Mouse (Mus musculus) inflammation-experienced regulatory T-cells, adult 16 weeks (primary cell): ENCODE data around the gene Prss2. TPM values are rescaled to one million over a fixed set of nuclear protein-coding genes. Genes with fewer than 3 reads are reported as not detected.

Source experiments
- polyA plus RNA-seq: library from polyadenylated mRNA; unstranded; fragments of 100-300 nt; shearing (Covaris generic); gene quantifications from one replicate; pipeline ENCODE4 v1.2.1, GENCODE M21; 2017

The Prss2 gene
- polyA plus RNA-seq, result 1.7 TPM

DNA sequence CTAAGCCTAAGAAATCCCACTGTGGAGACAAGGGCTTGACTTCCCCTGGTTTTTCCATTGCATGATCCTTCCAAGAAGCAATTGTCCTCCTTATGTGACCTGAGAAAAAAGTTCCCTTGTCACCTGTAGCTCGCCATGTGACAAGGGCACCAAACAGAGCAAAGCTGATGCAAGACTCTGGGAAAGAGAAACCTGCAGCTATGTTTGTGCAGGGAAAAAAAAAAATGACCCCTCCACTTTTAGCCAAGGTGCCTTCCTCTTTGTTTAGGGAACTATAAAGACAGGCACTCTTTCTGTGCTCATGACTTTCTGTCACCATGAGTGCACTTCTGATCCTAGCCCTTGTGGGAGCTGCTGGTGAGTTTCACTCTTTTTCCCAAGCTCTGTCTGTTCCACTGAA is at the start of gene Prss2:
Gene Prss2 (plus strand): TSS at position 301 of the 400 bp plus-strand sequence.

Other genes starting within 250 kb of the Prss2 start
- not detected for gene Try4, start 219.5 kb upstream of the Prss2 start, polyA plus RNA-seq
- gene Try5, start 204.9 kb upstream of the Prss2 start, polyA plus RNA-seq, result not detected
- not detected for gene Try10, start 167.7 kb upstream of the Prss2 start, polyA plus RNA-seq
- gene Prss3, start 144.1 kb upstream of the Prss2 start, polyA plus RNA-seq, result not detected
- gene Gm5771, start 129.4 kb upstream of the Prss2 start, polyA plus RNA-seq, result not detected
- gene Gm10334, start 75.6 kb upstream of the Prss2 start, polyA plus RNA-seq, result not detected
- gene Prss1, start 62.9 kb upstream of the Prss2 start, polyA plus RNA-seq, result not detected
- gene Ephb6, start 83.7 kb downstream of the Prss2 start, polyA plus RNA-seq, result 63.2 TPM
- gene Trpv6, start 114.6 kb downstream of the Prss2 start, polyA plus RNA-seq, result 0.62 TPM
- gene Trpv5, start 159.0 kb downstream of the Prss2 start, polyA plus RNA-seq, result not detected
- gene Llcfc1, start 162.6 kb downstream of the Prss2 start, polyA plus RNA-seq, result not detected
- not detected for gene Kel, start 182.6 kb downstream of the Prss2 start, polyA plus RNA-seq